Mouse (Mus musculus): ENCODE data around the gene Xlr5a. TPM values are rescaled to one million over a fixed set of nuclear protein-coding genes. Genes with fewer than 3 reads are reported as not detected.
"Not testable (repeated sequence)": the region's sequence is repeated elsewhere in the genome, so short reads cannot be mapped to it uniquely, and the experiment has no call there.

Xlr5a gene
- total RNA-seq, 4 experiments from 2014 or later, result not detected

- DNase-seq, result not testable (repeated sequence)
These were observed 149.6 kb downstream of the Xlr5a start for GRCm38 (mm10) chrX:73143218-73143618.

- DNase-seq, result not testable (repeated sequence)
These were observed 169.6 kb downstream of the Xlr5a start for GRCm38 (mm10) chrX:73122859-73123829.

- DNase-seq, result not testable (repeated sequence)
These were observed 176.0 kb downstream of the Xlr5a start, which contains the start of gene Gm14685 for GRCm38 (mm10) chrX:73116747-73117146. TSS of gene Gm14685 (plus strand) at chrX:73117047.

GRCm38 (mm10) chrX:73096941-73097508 lies 195.8 kb downstream of the Xlr5a start, which contains the start of gene Xlr3a:
TSS of gene Xlr3a (minus strand) at chrX:73097095.
- not testable (repeated sequence) for DNase-seq

GRCm38 (mm10) chrX:73082267-73083055 lies 210.3 kb downstream of the Xlr5a start, which contains the start of gene Xlr4a:
TSS of gene Xlr4a (minus strand) at chrX:73082478.
- not testable (repeated sequence) for DNase-seq

- not testable (repeated sequence) for DNase-seq
These were observed 225.9 kb downstream of the Xlr5a start for GRCm38 (mm10) chrX:73066765-73067312.

GRCm38 (mm10) chrX:73064415-73064793 lies 228.4 kb downstream of the Xlr5a start, which contains the start of gene Pnma3:
TSS of gene Pnma3 (plus strand) at chrX:73064787.
- no peak for DNase-seq

GRCm38 (mm10) chrX:73063512-73064414 lies 229.0 kb downstream of the Xlr5a start:
- DNase-seq, result no peak

- DNase-seq, result no peak
These were observed 230.5 kb downstream of the Xlr5a start for GRCm38 (mm10) chrX:73062323-73062722.

- no peak for DNase-seq
These were observed 231.2 kb downstream of the Xlr5a start for GRCm38 (mm10) chrX:73061528-73061927.

Other genes with a start within 250 kb of the Xlr5a start
- gene Pnma3, start 228.2 kb downstream of the Xlr5a start, total RNA-seq (2022), result under 1 TPM; 0.20 to 1.00 (median 0.65) TPM
- gene Xlr4a, start 210.5 kb downstream of the Xlr5a start, total RNA-seq (2022), result 1 to 10 TPM in 3 of 4 experiments, under 1 TPM in 1; 0.20 to 9.6 (median 1.4) TPM
- 1 to 10 TPM in 3 of 4 experiments, under 1 TPM in 1; 0.31 to 5.1 (median 3.3) TPM for gene Xlr3a, start 195.9 kb downstream of the Xlr5a start, total RNA-seq (2022)
- not detected for gene Gm14685, start 175.9 kb downstream of the Xlr5a start, total RNA-seq (2022)
- not detected for gene Xlr5b, start 144.2 kb downstream of the Xlr5a start, total RNA-seq (2022)
- gene DXBay18, start 143.5 kb downstream of the Xlr5a start, total RNA-seq (2022), result under 1 TPM in 1 of 4 experiments, not detected in 3; 0.13 TPM
- gene Spin2d, start 116.0 kb downstream of the Xlr5a start, total RNA-seq (2022), result not detected
- 10 to 100 TPM in 2 of 4 experiments, 1 to 10 TPM in 2; 2.5 to 34.0 (median 13.8) TPM for gene Xlr3b, start 100.8 kb downstream of the Xlr5a start, total RNA-seq (2022)
- 1 to 10 TPM in 2 of 4 experiments, not detected in 2; 1.9 to 2.6 TPM for gene Xlr4b, start 78.6 kb downstream of the Xlr5a start, total RNA-seq (2022)
- gene F8a, start 64.7 kb downstream of the Xlr5a start, total RNA-seq (2022), result 10 to 100 TPM in 3 of 4 experiments, 1 to 10 TPM in 1; 9.7 to 11.8 (median 11.6) TPM
- 1 to 10 TPM in 2 of 4 experiments, not detected in 2; 1.4 to 5.8 TPM for gene Xlr4c, start 49.8 kb downstream of the Xlr5a start, total RNA-seq (2022)
- gene Xlr3c, start 27.6 kb downstream of the Xlr5a start, total RNA-seq (2022), result not detected
- not detected for gene Xlr5c, start within 50 bp of the Xlr5a start, total RNA-seq (2022)
- not detected for gene Gm45015, start 43.9 kb upstream of the Xlr5a start, total RNA-seq (2022)
- gene Zfp275, start 49.6 kb upstream of the Xlr5a start, total RNA-seq (2022), result 10 to 100 TPM; 21.8 to 25.4 (median 22.7) TPM
- gene Gm18336, start 105.8 kb upstream of the Xlr5a start, total RNA-seq (2022), result not detected
- 1 to 10 TPM in 1 of 4 experiments, under 1 TPM in 3; 0.42 to 1.1 (median 0.64) TPM for gene Zfp92, start 118.1 kb upstream of the Xlr5a start, total RNA-seq (2022)
- under 1 TPM in 1 of 4 experiments, not detected in 3; 0.34 TPM for gene Trex2, start 142.4 kb upstream of the Xlr5a start, total RNA-seq (2022)
- gene Haus7, start 166.1 kb upstream of the Xlr5a start, total RNA-seq (2022), result 10 to 100 TPM; 19.0 to 57.4 (median 39.0) TPM
- gene Bgn, start 190.6 kb upstream of the Xlr5a start, total RNA-seq (2022), result 100 to 1,000 TPM; 251 to 364 (median 310) TPM
- 100 to 1,000 TPM in 1 of 4 experiments, 10 to 100 TPM in 3; 68.5 to 100 (median 79.5) TPM for gene Atp2b3, start 210.1 kb upstream of the Xlr5a start, total RNA-seq (2022)